Mouse (Mus musculus) embryonic facial prominence, embryonic 13.5 days (tissue): ENCODE measurements around the gene Olfr106-ps. TPM values are rescaled to one million over a fixed set of nuclear protein-coding genes. Genes with fewer than 3 reads are reported as not detected.

ENCODE experiments used
- ATAC-seq: fragments of 200-750 bp; cut with Nextera tagmentation; 2 replicates; pipeline ENCODE4 v1.8.0; 2017; ENCODE audit warnings: low read depth; ENCODE audit not compliant: insufficient number of reproducible peaks, insufficient read depth, low FRiP score, low TSS enrichment
- H3K27ac ChIP-seq: fragments of 300-500 bp; sonication (generic); 2 replicates; pipeline ENCODE4 v1.5.1; 2015; ENCODE audit warnings: moderate library complexity, mild to moderate bottlenecking, inconsistent platforms
- H3K27me3 ChIP-seq: fragments of 300-500 bp; sonication (generic); 2 replicates; pipeline ENCODE4 v1.6.1; 2015; ENCODE audit warnings: mild to moderate bottlenecking, inconsistent platforms
- H3K36me3 ChIP-seq: fragments of 300-500 bp; sonication (generic); 2 replicates; pipeline ENCODE4 v1.6.1; 2015; ENCODE audit warnings: mild to moderate bottlenecking, inconsistent platforms
- H3K4me1 ChIP-seq: fragments of 300-500 bp; sonication (generic); 2 replicates; pipeline ENCODE4 v1.6.1; 2015; ENCODE audit warnings: inconsistent platforms
- H3K4me2 ChIP-seq: fragments of 300-500 bp; sonication (generic); 2 replicates; pipeline ENCODE4 v1.6.1; 2015; ENCODE audit warnings: moderate library complexity, mild to moderate bottlenecking, inconsistent platforms
- H3K4me3 ChIP-seq: fragments of 300-500 bp; sonication (generic); 2 replicates; pipeline ENCODE4 v1.5.1; 2015; ENCODE audit warnings: mild to moderate bottlenecking, inconsistent platforms
- H3K9ac ChIP-seq: fragments of 300-500 bp; sonication (generic); 2 replicates; pipeline ENCODE4 v1.6.1; 2015; ENCODE audit warnings: mild to moderate bottlenecking, inconsistent platforms
- H3K9me3 ChIP-seq: fragments of 300-500 bp; sonication (generic); 2 replicates; pipeline ENCODE4 v1.6.1; 2016; ENCODE audit warnings: inconsistent platforms
- WGBS: fragments of 180-500 bp; shearing (Covaris S2); methylation state at CpG from one replicate; pipeline ENCODE4 v1.1.7; 2015; ENCODE audit warnings: mixed read lengths; 5-methylcytosine and 5-hydroxymethylcytosine counted together
- polyA plus RNA-seq: library from polyadenylated mRNA; unstranded; fragments of >200 nt; fragmentation: Nextera tagmentation; extraction: Ambion mirVana; gene quantifications from 2 replicates; pipeline ENCODE4 v1.2.1, GENCODE M21; 2015

Olfr106-ps gene
- polyA plus RNA-seq, result not detected in 2 replicates

GRCm38 (mm10) chr17:37390093-37390492 is at the start of gene Olfr106-ps:
Olfr106-ps (plus strand) TSS chr17:37390393.
- Histone ChIP-seq H3K4me1 (no peaks in the 10 kb centered on the region), H3K9me3 (no peaks in the 10 kb centered on the region), H3K9ac (no peak within 1 kb of the TSS), H3K36me3 (no peaks in the 10 kb centered on the region), H3K27ac (no peak within 1 kb of the TSS), H3K4me3 (no peak within 1 kb of the TSS), H3K27me3 (no peaks in the 10 kb centered on the region), H3K4me2 (no peak within 1 kb of the TSS)
- WGBS, result 66% methylated on average over 1 of the region's 1 CpGs
- no peak for ATAC-seq

GRCm38 (mm10) chr17:37359282-37359681 is 30.9 kb upstream of the Olfr106-ps start, which contains the start of gene Olfr104-ps:
Olfr104-ps (plus strand) TSS chr17:37359582.
- H3K27me3 ChIP-seq, result no peaks in the 10 kb centered on the region
- no peak within 1 kb of the TSS for H3K27ac ChIP-seq
- no peaks in the 10 kb centered on the region for H3K36me3 ChIP-seq
- no peaks in the 10 kb centered on the region for H3K9me3 ChIP-seq
- H3K4me2 ChIP-seq, result no peak within 1 kb of the TSS
- no peak within 1 kb of the TSS for H3K9ac ChIP-seq
- no peaks in the 10 kb centered on the region for H3K4me1 ChIP-seq
- no peak within 1 kb of the TSS for H3K4me3 ChIP-seq
- no peak for ATAC-seq

GRCm38 (mm10) chr17:37378733-37379132 is 11.5 kb upstream of the Olfr106-ps start, which contains the start of gene Olfr105-ps:
Olfr105-ps (plus strand) TSS chr17:37379033.
- no peak for ATAC-seq
- no peak within 1 kb of the TSS for H3K4me2 ChIP-seq
- no peaks in the 10 kb centered on the region for H3K27me3 ChIP-seq

GRCm38 (mm10) chr17:37398926-37399325 is 8.7 kb downstream of the Olfr106-ps start, which contains the start of gene Olfr107:
Olfr107 (plus strand) TSS chr17:37399226.
- H3K4me1 ChIP-seq, result no peaks in the 10 kb centered on the region
- WGBS, result 77% methylated on average over 3 of the region's 3 CpGs
- H3K4me3 ChIP-seq, result no peak within 1 kb of the TSS
- H3K27me3 ChIP-seq, result no peaks in the 10 kb centered on the region
- no peak within 1 kb of the TSS for H3K4me2 ChIP-seq
- H3K9me3 ChIP-seq, result no peaks in the 10 kb centered on the region
- no peak within 1 kb of the TSS for H3K9ac ChIP-seq
- no peak within 1 kb of the TSS for H3K27ac ChIP-seq
- H3K36me3 ChIP-seq, result no peaks in the 10 kb centered on the region
- no peak for ATAC-seq

More at GRCm38 (mm10) chr17:37378733-37379132, 11.5 kb upstream of the Olfr106-ps start, which contains the start of gene Olfr105-ps:
- Histone ChIP-seq H3K9ac (no peak within 1 kb of the TSS), H3K4me3 (no peak within 1 kb of the TSS), H3K27ac (no peak within 1 kb of the TSS), H3K36me3 (no peaks in the 10 kb centered on the region), H3K9me3 (no peaks in the 10 kb centered on the region), H3K4me1 (no peaks in the 10 kb centered on the region)

GRCm38 (mm10) chr17:37413380-37413779 is 23.2 kb downstream of the Olfr106-ps start:
- no peak overlapping the region for H3K4me2 ChIP-seq
- H3K36me3 ChIP-seq, result no peaks in the 10 kb centered on the region
- H3K9me3 ChIP-seq, result peaks cover 11% of the 10 kb centered on the region; the same call in 1 of the 2 replicates
- H3K27me3 ChIP-seq, result no peaks in the 10 kb centered on the region
- no peak for ATAC-seq
- H3K27ac ChIP-seq, result no peak overlapping the region
- no peak overlapping the region for H3K9ac ChIP-seq
- H3K4me3 ChIP-seq, result no peak overlapping the region
- H3K4me1 ChIP-seq, result no peaks in the 10 kb centered on the region

- H3K4me2 ChIP-seq, result no peak within 1 kb of the TSS
- 87% methylated on average over 1 of the region's 1 CpGs for WGBS
- no peak within 1 kb of the TSS for H3K27ac ChIP-seq
- no peaks in the 10 kb centered on the region for H3K36me3 ChIP-seq
- no peaks in the 10 kb centered on the region for H3K9me3 ChIP-seq
- no peaks in the 10 kb centered on the region for H3K27me3 ChIP-seq
- H3K4me1 ChIP-seq, result no peaks in the 10 kb centered on the region
- H3K9ac ChIP-seq, result no peak within 1 kb of the TSS
- H3K4me3 ChIP-seq, result no peak within 1 kb of the TSS
- ATAC-seq, result no peak
Measured at GRCm38 (mm10) chr17:37445180-37445579, 55.0 kb downstream of the Olfr106-ps start, which contains the start of gene Olfr108. Olfr108 (plus strand) TSS chr17:37445480.

Other genes with a start within 250 kb of the Olfr106-ps start
- not detected in 2 replicates for gene Olfr93, start 228.9 kb upstream of the Olfr106-ps start, polyA plus RNA-seq
- gene Ubd, start 196.5 kb upstream of the Olfr106-ps start, polyA plus RNA-seq, result not detected in 2 replicates
- gene Olfr94, start 189.4 kb upstream of the Olfr106-ps start, polyA plus RNA-seq, result not detected in 2 replicates
- gene Olfr95, start 177.3 kb upstream of the Olfr106-ps start, polyA plus RNA-seq, result not detected in 2 replicates
- not detected in 2 replicates for gene Olfr96, start 170.2 kb upstream of the Olfr106-ps start, polyA plus RNA-seq
- gene Olfr97, start 153.1 kb upstream of the Olfr106-ps start, polyA plus RNA-seq, result not detected in 2 replicates
- gene Olfr98, start 126.6 kb upstream of the Olfr106-ps start, polyA plus RNA-seq, result not detected in 2 replicates
- 0.94 and 1.4 TPM in 2 replicates for gene H2-M3, start 120.2 kb upstream of the Olfr106-ps start, polyA plus RNA-seq
- not detected in 2 replicates for gene Olfr99, start 106.9 kb upstream of the Olfr106-ps start, polyA plus RNA-seq
- not detected in 2 replicates for gene Olfr101, start 86.1 kb upstream of the Olfr106-ps start, polyA plus RNA-seq
- gene Olfr102, start 73.3 kb upstream of the Olfr106-ps start, polyA plus RNA-seq, result not detected in 2 replicates
- not detected in 2 replicates for gene Olfr103, start 50.7 kb upstream of the Olfr106-ps start, polyA plus RNA-seq
- gene Olfr104-ps, start 30.8 kb upstream of the Olfr106-ps start, polyA plus RNA-seq, result not detected in 2 replicates
- gene Olfr105-ps, start 11.4 kb upstream of the Olfr106-ps start, polyA plus RNA-seq, result not detected in 2 replicates
- gene Olfr107, start 8.8 kb downstream of the Olfr106-ps start, polyA plus RNA-seq, result not detected in 2 replicates
- not detected in 2 replicates for gene Olfr108, start 55.1 kb downstream of the Olfr106-ps start, polyA plus RNA-seq
- gene Olfr109, start 68.5 kb downstream of the Olfr106-ps start, polyA plus RNA-seq, result not detected in 2 replicates
- gene H2-M2, start 93.2 kb downstream of the Olfr106-ps start, polyA plus RNA-seq, result not detected in 2 replicates
- not detected in 2 replicates for gene Olfr110, start 102.1 kb downstream of the Olfr106-ps start, polyA plus RNA-seq
- not detected in 2 replicates for gene Olfr111, start 117.6 kb downstream of the Olfr106-ps start, polyA plus RNA-seq
- gene Olfr112, start 179.1 kb downstream of the Olfr106-ps start, polyA plus RNA-seq, result 0.20 TPM in 1 of 2 replicates, not detected in the other
- gene Olfr113, start 187.3 kb downstream of the Olfr106-ps start, polyA plus RNA-seq, result not detected in 2 replicates
- not detected in 2 replicates for gene Olfr114, start 202.3 kb downstream of the Olfr106-ps start, polyA plus RNA-seq
- not detected in 2 replicates for gene Olfr115, start 236.7 kb downstream of the Olfr106-ps start, polyA plus RNA-seq
- not detected in 2 replicates for gene Olfr116, start 236.8 kb downstream of the Olfr106-ps start, polyA plus RNA-seq